Mouse (Mus musculus): ENCODE data around the gene Ahcyl1. TPM values are rescaled to one million over a fixed set of nuclear protein-coding genes. Genes with fewer than 3 reads are reported as not detected.
A peak's percentile ranks its signal among the peaks of the same experiment; 100 is the strongest.

The Ahcyl1 gene
- polyA plus RNA-seq, 1 experiment from 2014 or later, result 143 TPM

- 94% methylated on average over 3 of the region's 3 CpGs for WGBS
- Histone ChIP-seq H3K4me3 (no peak overlapping the region), H3K9me3 (no peaks in the 10 kb centered on the region), H3K27ac (replicated peaks) (no peak overlapping the region), H3K4me1 (no peaks in the 10 kb centered on the region), H3K9ac (replicated peaks) (no peak overlapping the region), H3K27me3 (no peaks in the 10 kb centered on the region), H3K4me2 (replicated peaks) (no peak overlapping the region), H3K36me3 (no peaks in the 10 kb centered on the region)
- no peak for ATAC-seq (ENCODE audit: low FRiP score, low read depth)
These were observed 49.4 kb downstream of the Ahcyl1 start for GRCm38 (mm10) chr3:107646947-107647346.

DNA sequence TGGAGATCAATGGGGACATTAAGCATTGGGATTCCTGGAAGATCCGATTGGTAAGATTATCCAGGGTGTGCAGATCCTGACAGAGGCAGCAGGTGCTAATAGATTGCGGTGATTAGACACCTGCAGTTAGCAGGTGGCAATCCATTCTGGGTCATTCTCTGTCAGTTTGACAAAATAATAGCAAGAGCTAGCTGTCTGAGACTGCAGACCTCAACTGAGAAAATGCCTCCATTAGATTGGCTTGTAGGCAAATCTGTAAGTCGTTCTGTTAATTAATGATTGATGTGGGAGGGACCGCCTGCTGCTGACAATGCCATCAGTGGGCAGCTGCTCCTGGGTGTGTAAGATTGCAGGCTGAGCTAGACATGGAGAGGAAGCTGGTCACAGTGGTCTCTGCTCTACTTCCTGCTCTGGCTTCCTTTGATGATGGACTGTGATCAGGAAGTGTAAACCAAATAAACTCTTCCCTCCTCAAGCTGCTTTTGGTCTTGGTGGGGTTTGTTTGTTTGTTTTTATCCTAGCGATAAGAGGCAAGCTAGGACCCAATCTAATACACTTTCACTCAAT lies 58.7 kb downstream of the Ahcyl1 start:
- no peaks in the 10 kb centered on the region for H3K36me3 ChIP-seq
- H3K4me3 ChIP-seq, result no peak overlapping the region
- no peak overlapping the region for H3K9ac ChIP-seq (replicated peaks)
- WGBS, result 72% methylated on average over 5 of the region's 5 CpGs
- no peaks in the 10 kb centered on the region for H3K4me1 ChIP-seq
- no peak for ATAC-seq (ENCODE audit: low FRiP score, low read depth)
- no peak overlapping the region for H3K27ac ChIP-seq (replicated peaks)
- no peaks in the 10 kb centered on the region for H3K9me3 ChIP-seq
- no peaks in the 10 kb centered on the region for H3K27me3 ChIP-seq
- H3K4me2 ChIP-seq (replicated peaks), result no peak overlapping the region

- Histone ChIP-seq H3K4me3 (no peak overlapping the region), H3K27ac (replicated peaks) (no peak overlapping the region), H3K36me3 (no peaks in the 10 kb centered on the region), H3K9me3 (no peaks in the 10 kb centered on the region), H3K4me1 (no peaks in the 10 kb centered on the region), H3K27me3 (no peaks in the 10 kb centered on the region), H3K9ac (replicated peaks) (no peak overlapping the region), H3K4me2 (replicated peaks) (no peak overlapping the region)
- no peak for ATAC-seq (ENCODE audit: low FRiP score, low read depth)
- WGBS, result 74% methylated on average over 3 of the region's 3 CpGs
These were observed 60.1 kb downstream of the Ahcyl1 start for GRCm38 (mm10) chr3:107636236-107636635.

- H3K36me3 ChIP-seq, result no peaks in the 10 kb centered on the region
- no peaks in the 10 kb centered on the region for H3K9me3 ChIP-seq
- no peak overlapping the region for H3K4me3 ChIP-seq
- no peak overlapping the region for H3K27ac ChIP-seq (replicated peaks)
- H3K9ac ChIP-seq (replicated peaks), result no peak overlapping the region
- no peaks in the 10 kb centered on the region for H3K27me3 ChIP-seq
- WGBS, result 63% methylated on average over 8 of the region's 8 CpGs
- H3K4me2 ChIP-seq (replicated peaks), result no peak overlapping the region
- no peaks in the 10 kb centered on the region for H3K4me1 ChIP-seq
- ATAC-seq (ENCODE audit: low FRiP score, low read depth), result no peak
These were observed 60.5 kb downstream of the Ahcyl1 start for GRCm38 (mm10) chr3:107635836-107636235.

- no peaks in the 10 kb centered on the region for H3K27me3 ChIP-seq
- H3K9me3 ChIP-seq, result no peaks in the 10 kb centered on the region
- no peak for ATAC-seq (ENCODE audit: low FRiP score, low read depth)
- no peak overlapping the region for H3K9ac ChIP-seq (replicated peaks)
- WGBS, result 90% methylated on average over 9 of the region's 9 CpGs
- H3K27ac ChIP-seq (replicated peaks), result no peak overlapping the region
- H3K4me3 ChIP-seq, result no peak overlapping the region
- peaks cover 15% of the 10 kb centered on the region for H3K4me1 ChIP-seq
- H3K4me2 ChIP-seq (replicated peaks), result no peak overlapping the region
- H3K36me3 ChIP-seq, result peaks cover 5% of the 10 kb centered on the region; the same call in 1 of the 2 replicates
These were observed 62.5 kb downstream of the Ahcyl1 start for GRCm38 (mm10) chr3:107633906-107634305.

GRCm38 (mm10) chr3:107632786-107633185 lies 63.6 kb downstream of the Ahcyl1 start:
- peaks cover 15% of the 10 kb centered on the region for H3K4me1 ChIP-seq
- H3K9me3 ChIP-seq, result no peaks in the 10 kb centered on the region
- WGBS, result 97% methylated on average over 4 of the region's 4 CpGs
- no peak overlapping the region for H3K27ac ChIP-seq (replicated peaks)
- H3K4me3 ChIP-seq, result no peak overlapping the region
- peaks cover 12% of the 10 kb centered on the region for H3K36me3 ChIP-seq
- no peak overlapping the region for H3K4me2 ChIP-seq (replicated peaks)
- ATAC-seq (ENCODE audit: low FRiP score, low read depth), result no peak
- H3K27me3 ChIP-seq, result no peaks in the 10 kb centered on the region
- H3K9ac ChIP-seq (replicated peaks), result no peak overlapping the region

DNA sequence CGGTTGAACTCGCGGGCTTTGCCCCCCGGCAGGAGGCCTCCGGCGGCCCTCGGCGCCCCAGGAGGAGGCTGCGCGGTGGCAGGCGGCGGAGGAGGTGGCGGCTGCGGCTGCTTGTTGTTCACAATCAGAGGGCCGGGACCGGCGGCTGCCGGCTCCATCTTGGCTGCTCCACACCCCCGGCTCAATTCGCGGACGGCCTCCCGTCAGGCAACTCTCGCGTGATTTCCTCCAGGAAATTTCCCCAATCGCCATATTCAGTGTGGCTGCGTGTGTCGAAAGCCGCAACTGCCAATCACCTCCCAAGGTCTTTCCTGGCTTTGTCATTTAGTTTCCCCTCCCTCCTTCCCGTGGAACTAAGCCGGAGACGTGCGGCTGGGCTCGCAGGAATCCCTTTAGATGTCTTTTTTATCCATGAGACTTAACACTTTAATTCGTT lies 64.8 kb downstream of the Ahcyl1 start, which contains the start of gene Strip1:
Gene Strip1 (minus strand): TSS at position 172 of the 436 bp plus-strand sequence.
- H3K4me2 ChIP-seq (replicated peaks), result peak within 1 kb of the TSS; percentile 71
- H3K27me3 ChIP-seq, result no peaks in the 10 kb centered on the region
- peak within 1 kb of the TSS; percentile 98 for H3K27ac ChIP-seq (replicated peaks)
- WGBS, result under 1% methylated on average over 32 of the region's 35 CpGs
- peak; percentile 95 for ATAC-seq (ENCODE audit: low FRiP score, low read depth)
- H3K9me3 ChIP-seq, result no peaks in the 10 kb centered on the region
- H3K9ac ChIP-seq (replicated peaks), result peak within 1 kb of the TSS; percentile 98
- peaks cover 25% of the 10 kb centered on the region for H3K36me3 ChIP-seq
- peaks cover 15% of the 10 kb centered on the region for H3K4me1 ChIP-seq
- H3K4me3 ChIP-seq, result peak within 1 kb of the TSS; percentile 97

DNA sequence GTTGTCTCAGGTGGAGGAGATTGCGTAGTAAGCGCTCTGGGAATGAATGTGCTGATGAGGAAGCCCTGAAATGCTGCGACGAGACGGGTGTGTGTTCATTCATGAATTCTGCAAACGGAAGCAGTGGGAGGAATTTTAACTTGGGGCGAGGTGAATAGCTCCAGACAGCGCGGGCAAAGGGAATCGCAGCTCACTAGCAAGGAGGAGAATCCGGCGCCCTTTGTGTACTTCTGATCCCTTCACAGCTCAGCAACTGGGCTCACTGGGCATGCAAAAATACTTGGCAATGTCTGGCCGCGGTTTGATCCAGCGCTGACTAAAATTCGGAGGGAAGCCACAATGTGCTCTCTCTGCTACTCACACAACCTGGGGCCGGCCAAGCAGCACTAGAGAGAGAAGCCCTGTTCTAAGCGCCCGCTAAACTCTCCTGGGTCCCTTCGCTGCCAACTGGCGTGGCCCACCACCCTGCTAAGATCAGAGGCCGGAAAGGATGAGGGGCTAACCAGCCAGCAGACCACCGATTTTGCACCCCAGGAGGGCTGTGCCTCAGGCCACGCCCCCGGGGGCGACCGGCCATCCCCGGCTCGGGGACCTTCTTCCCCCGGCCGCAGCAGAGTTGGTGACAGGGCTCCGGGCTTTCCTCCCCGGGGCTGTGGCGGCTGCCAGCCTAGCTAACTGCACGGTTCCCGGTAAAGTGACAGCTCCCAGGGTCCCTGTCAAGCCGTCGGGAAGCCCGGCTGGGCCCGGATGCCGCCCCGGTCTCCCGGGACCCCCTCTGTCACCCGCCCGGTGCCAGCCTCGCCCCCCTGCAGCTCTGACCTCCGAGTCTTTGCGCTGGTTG lies 65.5 kb downstream of the Ahcyl1 start, which contains the start of gene Gm10961:
Gene Gm10961 (plus strand): TSS at position 641 of the 841 bp plus-strand sequence.
- peak within 1 kb of the TSS; percentile 98 for H3K9ac ChIP-seq (replicated peaks)
- peak; percentile 88 for ATAC-seq (ENCODE audit: low FRiP score, low read depth)
- H3K4me2 ChIP-seq (replicated peaks), result peak within 1 kb of the TSS; percentile 71
- H3K27ac ChIP-seq (replicated peaks), result peak within 1 kb of the TSS; percentile 98
- no peaks in the 10 kb centered on the region for H3K9me3 ChIP-seq
- 1% methylated on average over 41 of the region's 48 CpGs for WGBS
- peaks cover 31% of the 10 kb centered on the region for H3K36me3 ChIP-seq
- no peaks in the 10 kb centered on the region for H3K27me3 ChIP-seq
- H3K4me3 ChIP-seq, result peak within 1 kb of the TSS; percentile 97
- peaks cover 15% of the 10 kb centered on the region for H3K4me1 ChIP-seq

GRCm38 (mm10) chr3:107629411-107629810 lies 66.9 kb downstream of the Ahcyl1 start:
- Histone ChIP-seq H3K9ac (replicated peaks) (0 out of 2 replicates have a peak overlapping the region, but pooled peaks have one; percentile 11), H3K4me1 (peaks cover 15% of the 10 kb centered on the region), H3K9me3 (no peaks in the 10 kb centered on the region), H3K4me3 (no peak overlapping the region), H3K27ac (replicated peaks) (no peak overlapping the region), H3K27me3 (no peaks in the 10 kb centered on the region), H3K4me2 (replicated peaks) (peak overlapping the region; percentile 71; the same call in 1 of the 2 replicates), H3K36me3 (peaks cover 46% of the 10 kb centered on the region)
- WGBS, result 94% methylated on average over 4 of the region's 4 CpGs
- ATAC-seq (ENCODE audit: low FRiP score, low read depth), result no peak

DNA sequence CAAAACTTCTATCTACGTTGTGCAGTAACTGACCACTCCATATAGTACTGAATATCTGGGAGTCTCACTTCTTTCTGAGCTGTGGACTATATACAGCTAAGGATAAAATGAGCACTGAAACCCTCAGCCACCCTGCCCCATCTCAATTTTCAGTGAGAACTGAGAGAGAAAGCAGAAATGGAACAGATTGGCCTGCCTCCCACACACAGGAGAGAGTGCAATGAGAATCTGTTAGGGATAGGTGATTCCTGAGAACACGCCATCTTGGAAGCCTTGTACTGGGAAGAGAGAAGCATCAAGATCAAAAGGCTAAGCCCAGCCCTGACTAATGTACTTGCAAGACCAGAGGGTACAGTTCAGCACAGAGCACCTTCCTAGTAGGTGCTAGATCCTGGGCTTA lies 67.8 kb downstream of the Ahcyl1 start:
- Histone ChIP-seq H3K4me2 (replicated peaks) (no peak overlapping the region), H3K27me3 (no peaks in the 10 kb centered on the region), H3K4me3 (no peak overlapping the region), H3K4me1 (peaks cover 15% of the 10 kb centered on the region), H3K9ac (replicated peaks) (no peak overlapping the region), H3K9me3 (no peaks in the 10 kb centered on the region), H3K36me3 (peaks cover 55% of the 10 kb centered on the region), H3K27ac (replicated peaks) (no peak overlapping the region)
- ATAC-seq (ENCODE audit: low FRiP score, low read depth), result no peak
- 94% methylated on average over 2 of the region's 2 CpGs for WGBS

GRCm38 (mm10) chr3:107627641-107628040 lies 68.7 kb downstream of the Ahcyl1 start:
- Histone ChIP-seq H3K4me2 (replicated peaks) (no peak overlapping the region), H3K4me3 (no peak overlapping the region), H3K9ac (replicated peaks) (no peak overlapping the region), H3K9me3 (no peaks in the 10 kb centered on the region), H3K36me3 (peaks cover 64% of the 10 kb centered on the region), H3K27ac (replicated peaks) (no peak overlapping the region), H3K4me1 (peaks cover 15% of the 10 kb centered on the region), H3K27me3 (no peaks in the 10 kb centered on the region)
- WGBS, result 89% methylated on average over 7 of the region's 7 CpGs
- ATAC-seq (ENCODE audit: low FRiP score, low read depth), result no peak

GRCm38 (mm10) chr3:107626751-107627150 lies 69.6 kb downstream of the Ahcyl1 start:
- peaks cover 15% of the 10 kb centered on the region for H3K4me1 ChIP-seq
- no peaks in the 10 kb centered on the region for H3K27me3 ChIP-seq
- H3K36me3 ChIP-seq, result peaks cover 72% of the 10 kb centered on the region
- no peak overlapping the region for H3K27ac ChIP-seq (replicated peaks)
- no peak overlapping the region for H3K9ac ChIP-seq (replicated peaks)
- WGBS, result 95% methylated on average over 8 of the region's 8 CpGs
- no peak for ATAC-seq (ENCODE audit: low FRiP score, low read depth)
- no peak overlapping the region for H3K4me3 ChIP-seq
- H3K4me2 ChIP-seq (replicated peaks), result no peak overlapping the region
- H3K9me3 ChIP-seq, result no peaks in the 10 kb centered on the region

All from midbrain, embryonic 12.5 days (tissue).